Mouse (Mus musculus): Measurements from ENCODE around the gene Trp53rka.
"Not testable (repeated sequence)": the region's sequence is repeated elsewhere in the genome, so short reads cannot be mapped to it uniquely, and the experiment has no call there.

Trp53rka gene

DNA sequence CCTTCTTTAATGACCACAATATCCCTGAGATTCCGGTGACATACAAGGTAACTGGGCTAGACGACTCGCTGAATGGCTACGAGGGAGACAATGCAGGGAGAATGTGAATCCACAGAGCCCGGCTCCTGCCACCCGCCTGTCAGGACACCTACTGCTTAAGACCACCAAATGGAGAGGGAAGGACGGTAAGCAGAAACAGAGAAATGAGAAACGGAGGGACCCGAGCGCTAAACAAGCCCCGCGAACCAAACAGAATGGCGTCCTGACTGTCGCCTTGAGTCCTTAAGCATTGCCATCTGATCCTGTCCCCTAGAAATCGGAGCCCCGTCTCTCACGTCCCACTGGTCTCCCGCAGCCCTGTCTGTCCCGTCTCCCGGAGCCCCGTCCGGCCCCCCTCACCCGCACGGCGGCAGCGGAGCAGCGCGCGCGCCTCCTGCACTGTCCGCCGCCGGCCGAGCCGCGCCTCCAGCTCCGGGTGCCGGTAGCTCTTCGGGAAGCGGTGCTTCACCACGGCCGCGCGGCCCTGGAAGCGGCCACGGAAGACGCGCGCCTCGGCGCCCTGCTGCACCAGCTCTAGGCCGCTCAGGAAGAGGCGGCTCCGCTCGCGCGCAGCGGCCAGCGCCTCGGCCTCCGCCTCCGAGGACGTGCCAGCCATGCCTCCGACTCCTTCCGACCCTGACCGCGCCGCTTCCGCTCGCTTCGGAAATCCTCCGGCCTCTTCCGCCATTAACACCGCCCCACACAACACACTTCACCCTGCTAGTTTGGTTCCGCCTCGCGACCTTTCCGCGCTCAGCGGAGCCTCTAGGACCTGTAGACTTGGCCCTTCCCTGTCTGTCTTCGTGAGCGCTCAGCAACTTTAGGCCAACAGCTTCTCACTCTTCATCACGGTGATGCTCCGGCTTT lies at the start of gene Trp53rka:
Gene Trp53rka, minus strand, starts transcription at position 677 of the 906 bp plus-strand sequence.
- peak; percentile 53 for DNase-seq (ENCODE audit: low spot score)

GRCm38 (mm10) chr2:165540975-165541374 lies 47.9 kb upstream of the Trp53rka start:
- no peak for DNase-seq (ENCODE audit: low spot score)

GRCm38 (mm10) chr2:165533789-165534188 lies 40.7 kb upstream of the Trp53rka start:
- DNase-seq (ENCODE audit: low spot score), result no peak

DNA sequence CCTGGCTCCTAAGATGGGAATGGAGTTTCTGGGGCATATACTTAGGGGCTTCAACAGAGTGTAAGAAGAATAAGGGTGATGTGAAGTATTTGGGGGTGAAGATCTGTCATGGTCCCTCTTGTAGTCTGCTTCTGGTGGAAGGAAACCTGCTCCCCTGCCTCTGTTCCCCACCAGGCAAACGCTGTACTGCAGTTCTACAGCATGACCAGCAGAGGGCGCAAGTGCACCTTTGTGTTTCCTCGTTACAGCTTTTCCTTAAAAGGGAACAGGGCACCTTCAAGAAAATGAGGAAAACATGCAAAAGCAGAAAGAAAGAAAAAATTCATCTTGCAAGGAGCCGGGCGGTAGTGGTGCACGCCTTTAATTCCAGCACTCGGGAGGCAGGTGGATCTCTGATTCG lies 36.0 kb upstream of the Trp53rka start:
- peak; percentile 29 for DNase-seq (ENCODE audit: low spot score)

GRCm38 (mm10) chr2:165525609-165526008 lies 32.5 kb upstream of the Trp53rka start:
- no peak for DNase-seq (ENCODE audit: low spot score)

DNA sequence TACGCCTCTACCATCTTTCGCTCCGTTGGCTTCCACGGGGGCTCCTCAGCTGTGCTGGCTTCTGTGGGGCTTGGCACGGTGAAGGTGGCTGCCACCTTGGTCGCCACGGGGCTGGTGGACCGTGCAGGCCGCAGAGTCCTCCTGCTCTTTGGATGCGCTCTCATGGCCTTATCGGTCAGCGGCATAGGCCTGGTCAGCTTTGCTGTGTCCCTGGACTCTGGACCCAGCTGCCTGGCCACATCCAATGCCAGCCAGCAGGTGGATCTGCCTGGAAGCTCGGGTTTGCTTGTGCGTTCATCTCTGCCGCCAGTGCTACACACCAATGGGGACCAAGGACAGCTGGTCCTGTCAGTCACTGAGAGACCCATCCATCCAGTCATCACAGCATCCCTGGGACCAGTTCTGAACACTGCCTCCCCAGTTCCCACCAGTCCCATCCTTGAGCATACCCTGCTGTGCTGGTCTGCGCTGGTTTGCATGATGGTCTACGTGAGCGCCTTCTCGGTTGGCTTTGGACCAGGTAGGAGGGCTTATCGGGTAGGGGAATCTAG lies 22.1 kb upstream of the Trp53rka start:
- no peak for DNase-seq (ENCODE audit: low spot score)

GRCm38 (mm10) chr2:165512870-165513600 lies 19.9 kb upstream of the Trp53rka start:
- no peak for DNase-seq (ENCODE audit: low spot score)

GRCm38 (mm10) chr2:165512426-165512825 lies 19.3 kb upstream of the Trp53rka start:
- no peak for DNase-seq (ENCODE audit: low spot score)

DNA sequence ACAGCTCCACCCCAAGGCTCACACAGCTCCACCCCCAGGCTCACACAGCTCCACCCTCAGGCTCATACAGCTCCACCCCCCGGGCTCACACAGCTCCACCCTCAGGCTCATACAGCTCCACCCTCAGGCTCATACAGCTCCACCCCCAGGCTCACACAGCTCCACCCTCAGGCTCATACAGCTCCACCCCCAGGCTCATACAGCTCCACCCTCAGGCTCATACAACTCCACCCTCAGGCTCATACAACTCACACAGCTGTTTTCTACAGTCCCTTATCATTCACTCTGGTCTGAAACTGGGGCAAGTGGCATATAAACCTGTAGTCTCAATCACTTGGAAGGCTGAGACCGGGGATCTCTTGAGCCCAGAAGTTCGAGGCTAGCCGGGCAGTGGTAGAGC lies 18.4 kb upstream of the Trp53rka start:
- not testable (repeated sequence) for DNase-seq (ENCODE audit: low spot score)

DNA sequence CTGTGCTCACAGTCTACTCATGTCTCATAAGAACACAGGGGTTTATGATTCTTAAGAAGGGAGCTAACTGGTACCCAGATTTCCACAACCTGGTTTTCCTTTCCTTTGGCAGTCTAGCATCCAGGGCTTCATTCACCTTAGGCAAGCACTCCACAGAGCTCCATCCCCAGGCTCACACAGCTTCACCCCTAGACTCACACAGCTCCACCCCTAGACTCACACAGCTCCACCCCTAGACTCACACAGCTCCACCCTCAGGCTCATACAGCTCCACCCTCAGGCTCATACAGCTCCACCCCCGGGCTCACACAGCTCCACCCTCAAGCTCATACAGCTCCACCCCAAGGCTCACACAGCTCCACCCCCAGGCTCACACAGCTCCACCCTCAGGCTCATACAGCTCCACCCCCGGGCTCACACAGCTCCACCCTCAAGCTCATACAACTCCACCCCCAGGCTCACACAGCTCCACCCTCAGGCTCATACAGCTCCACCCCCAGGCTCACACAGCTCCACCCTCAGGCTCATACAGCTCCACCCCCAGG lies 17.9 kb upstream of the Trp53rka start:
- DNase-seq (ENCODE audit: low spot score), result not testable (repeated sequence)

DNA sequence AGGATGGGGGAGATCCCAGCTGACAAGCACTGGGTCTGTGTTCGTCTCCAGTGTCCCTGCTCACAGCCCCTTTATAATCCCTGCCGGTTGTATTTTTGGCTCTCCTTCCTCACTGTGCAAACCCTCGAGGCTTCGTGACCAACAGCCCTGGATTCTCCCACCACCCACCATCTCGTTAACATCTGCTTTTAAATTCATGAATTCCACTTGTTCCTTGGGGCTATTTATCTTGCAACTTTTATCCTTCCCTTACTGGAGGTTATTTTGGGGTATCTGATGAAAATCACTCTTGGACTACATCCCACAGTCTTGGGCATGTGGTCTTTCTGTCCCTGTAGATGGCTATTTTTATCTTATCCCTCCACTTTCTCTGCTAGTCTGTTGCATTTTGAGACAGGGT lies 17.3 kb upstream of the Trp53rka start:
- DNase-seq (ENCODE audit: low spot score), result no peak

DNA sequence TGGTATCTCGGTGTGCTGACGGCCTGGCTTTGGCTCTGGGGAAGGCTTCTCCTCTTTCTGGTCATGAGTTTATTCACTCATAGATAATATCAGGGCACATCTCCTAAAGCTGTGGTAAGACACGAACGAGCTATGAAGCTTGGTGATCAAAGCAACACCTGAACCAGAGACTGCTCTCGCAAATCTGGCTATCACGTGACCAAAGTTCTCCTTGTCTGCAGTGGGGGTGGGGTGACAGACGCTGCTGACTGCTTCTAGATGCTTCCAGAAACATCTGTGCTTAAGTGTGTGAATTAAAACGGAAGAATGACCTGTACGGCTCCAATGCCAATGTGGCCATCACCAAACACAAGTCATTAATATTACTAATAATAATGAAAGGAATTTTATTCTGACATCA lies 16.6 kb upstream of the Trp53rka start:
- DNase-seq (ENCODE audit: low spot score), result no peak

- no peak for DNase-seq (ENCODE audit: low spot score)
Observed at GRCm38 (mm10) chr2:165503259-165504203, 10.4 kb upstream of the Trp53rka start, which contains the start of gene Slc2a10. TSS of gene Slc2a10 (plus strand) at chr2:165503787.

DNA sequence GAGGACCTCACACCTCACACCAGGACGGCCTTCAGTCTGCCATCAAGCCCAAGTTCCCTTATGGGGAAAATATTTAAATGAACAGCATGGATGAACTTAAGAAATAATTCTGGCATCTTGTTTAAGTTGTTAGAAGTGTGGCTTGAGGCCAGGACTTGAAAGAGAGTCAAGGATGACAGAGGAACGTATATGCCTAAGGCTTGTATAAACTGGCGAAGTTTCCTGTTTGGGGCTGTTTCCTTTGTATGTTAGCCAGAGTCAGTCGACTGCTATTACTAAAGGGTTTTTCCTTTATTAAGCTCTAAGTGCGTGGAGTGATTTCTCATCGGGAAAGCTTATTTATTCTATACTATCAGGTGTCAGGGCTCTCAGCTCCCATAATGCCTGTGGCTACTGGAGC lies 5.7 kb upstream of the Trp53rka start:
- DNase-seq (ENCODE audit: low spot score), result no peak

DNA sequence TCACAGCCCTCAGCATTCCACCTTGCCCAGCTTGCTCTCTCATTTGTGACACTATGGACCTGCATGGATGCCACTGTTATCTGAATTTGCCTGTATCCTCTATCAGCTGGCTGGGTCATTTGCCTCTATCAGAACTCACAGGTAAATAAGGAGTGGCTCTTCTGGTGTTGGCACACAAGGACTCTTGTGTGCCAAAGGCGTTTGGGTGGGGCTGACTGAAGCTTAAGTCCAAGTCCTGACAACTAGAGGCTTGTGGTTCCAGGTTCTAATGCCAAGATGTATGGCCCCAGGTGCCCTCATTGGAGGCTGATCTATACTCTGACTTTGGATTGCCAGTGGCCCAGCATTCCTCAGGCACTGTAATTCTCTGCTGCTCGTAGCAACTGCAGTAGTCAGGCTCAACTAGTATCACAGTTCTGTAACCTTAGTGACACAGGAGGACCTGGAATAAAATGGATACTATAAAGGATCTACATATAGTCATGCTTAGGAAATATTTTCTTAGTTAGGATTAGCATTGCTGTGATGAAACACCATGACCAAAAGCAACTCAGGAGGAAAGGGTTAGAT lies 4.7 kb upstream of the Trp53rka start:
- DNase-seq (ENCODE audit: low spot score), result no peak

- DNase-seq (ENCODE audit: low spot score), result peak; percentile 6
Observed at GRCm38 (mm10) chr2:165496251-165496650, 3.1 kb upstream of the Trp53rka start.

- no peak for DNase-seq (ENCODE audit: low spot score)
Observed at GRCm38 (mm10) chr2:165494495-165494894, 1.4 kb upstream of the Trp53rka start.

- DNase-seq (ENCODE audit: low spot score), result no peak
Observed at GRCm38 (mm10) chr2:165493587-165494210, 575 bp upstream of the Trp53rka start.

DNA sequence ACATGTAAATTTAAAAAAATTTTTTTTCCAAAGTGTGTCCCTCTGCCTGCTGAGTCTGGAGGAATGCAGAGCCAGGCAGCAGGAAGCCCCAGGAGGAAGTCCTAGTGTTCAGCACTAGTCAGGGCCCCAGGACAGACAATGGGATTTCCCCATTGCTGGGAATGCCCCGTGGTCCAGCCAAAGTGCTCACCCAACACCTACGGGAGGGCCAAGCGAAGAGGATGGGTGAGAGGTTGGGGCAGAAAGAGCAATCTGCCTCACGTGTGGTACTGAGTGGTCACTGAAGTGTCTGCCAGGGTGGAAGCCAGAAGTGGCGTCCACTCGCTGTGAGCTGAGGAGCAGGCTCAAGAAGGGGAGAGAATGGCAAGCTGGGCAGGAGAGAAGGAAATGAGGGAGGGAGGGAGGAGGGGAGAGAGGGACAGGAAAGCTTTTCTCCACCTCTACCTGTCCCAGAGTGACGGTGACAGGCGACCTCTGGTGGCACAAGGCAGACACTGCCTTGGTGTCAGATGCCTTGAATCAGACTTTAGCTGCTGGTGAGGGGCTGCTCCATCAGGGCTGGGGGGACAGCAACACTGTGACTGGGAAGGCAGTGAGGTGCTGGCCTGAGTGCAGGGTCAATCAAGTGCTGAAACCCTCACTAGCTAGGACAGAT lies 6.1 kb downstream of the Trp53rka start:
- DNase-seq (ENCODE audit: low spot score), result no peak

GRCm38 (mm10) chr2:165486401-165486800 lies 6.7 kb downstream of the Trp53rka start:
- no peak for DNase-seq (ENCODE audit: low spot score)

All from spleen, adult 12 weeks (tissue).